Mouse (Mus musculus) MEL (cell line): ENCODE results near the gene Kif28. TPM values are rescaled to one million over a fixed set of nuclear protein-coding genes. Genes with fewer than 3 reads are reported as not detected.

Experiments
- DNase-seq: peaks from one replicate; pipeline ENCODE4 v3.0.0; 2011; ENCODE audit warnings: low read depth, low spot score
- H3K27ac ChIP-seq: 2 replicates; pipeline ENCODE4 v1.5.1; 2012; ENCODE audit warnings: low read depth, mild to moderate bottlenecking, control low read depth, low read length, moderate library complexity; ENCODE audit not compliant: control insufficient read depth
- H3K27me3 ChIP-seq, 2 experiments: fragments of 150-350 bp in 1 of 2; sonication (generic) in 1 of 2; 2 replicates each; pipeline ENCODE4 v1.6.1; 2012; ENCODE audit warnings: low read length in 2 of 2, mild to moderate bottlenecking in 2 of 2, improper control_type of control experiment in 1 of 2, moderate library complexity in 1 of 2; ENCODE audit not compliant: insufficient read depth in 2 of 2, control insufficient read depth in 1 of 2
- H3K36me3 ChIP-seq, 2 experiments: 2 replicates each; pipeline ENCODE4 v1.6.1; 2012 to 2014; ENCODE audit warnings: low read length in 2 of 2, improper control_type of control experiment in 1 of 2, inconsistent platforms in 1 of 2, mild to moderate bottlenecking in 1 of 2; ENCODE audit not compliant: insufficient read depth in 2 of 2, control insufficient read depth in 1 of 2
- H3K4me1 ChIP-seq, 2 experiments: fragments of 150-350 bp in 1 of 2; sonication (generic) in 1 of 2; 2 replicates each; pipeline ENCODE4 v1.6.1; 2012; ENCODE audit warnings: low read length in 2 of 2, improper control_type of control experiment in 1 of 2, mild to moderate bottlenecking in 1 of 2; ENCODE audit not compliant: insufficient read depth in 2 of 2, control insufficient read depth in 1 of 2
- H3K4me3 ChIP-seq, 2 experiments: fragments of 150-350 bp in 1 of 2; sonication (generic) in 1 of 2; 2 replicates each; pipeline ENCODE4 v1.5.1; 2012; ENCODE audit warnings: low read depth in 2 of 2, low read length in 2 of 2, mild to moderate bottlenecking in 2 of 2, moderate library complexity in 2 of 2, control low read depth in 1 of 2, improper control_type of control experiment in 1 of 2; ENCODE audit not compliant: control insufficient read depth in 1 of 2, insufficient read depth in 1 of 2
- H3K79me2 ChIP-seq: 2 replicates; pipeline ENCODE4 v1.6.1; 2012; ENCODE audit warnings: mild to moderate bottlenecking, low read length, moderate library complexity; ENCODE audit not compliant: control insufficient read depth, poor library complexity, insufficient read depth
- H3K9ac ChIP-seq: 2 replicates; pipeline ENCODE4 v1.6.1; 2012; ENCODE audit warnings: low read depth, mild to moderate bottlenecking, control low read depth, low read length, moderate library complexity; ENCODE audit not compliant: control insufficient read depth, poor library complexity, severe bottlenecking
- H3K9me3 ChIP-seq: fragments of 150-350 bp; sonication (generic); replicated peaks from 2 replicates; pipeline ENCODE4 v1.6.1; 2012; ENCODE audit warnings: mild to moderate bottlenecking, low read length, improper control_type of control experiment, moderate library complexity; ENCODE audit not compliant: insufficient read depth
- CHD1 ChIP-seq: IDR thresholded peaks from 2 replicates; pipeline ENCODE4 v1.6.1; 2012; ENCODE audit warnings: low read depth, mild to moderate bottlenecking, inconsistent platforms, low read length, improper control_type of control experiment
- CHD2 ChIP-seq: IDR thresholded peaks from 2 replicates; pipeline ENCODE4 v1.6.1; 2011; ENCODE audit warnings: low read length, improper control_type of control experiment
- CTCF ChIP-seq, 3 experiments: IDR thresholded peaks in 2 of 3; conservative IDR thresholded peaks in 1 of 3; 2 replicates each; pipeline ENCODE4 v1.5.1; 2011 to 2012; ENCODE audit warnings: low read length in 3 of 3, low read depth in 2 of 3, mild to moderate bottlenecking in 2 of 3, improper control_type of control experiment in 1 of 3, inconsistent platforms in 1 of 3, mixed read lengths in 1 of 3, moderate library complexity in 1 of 3; ENCODE audit not compliant: control insufficient read depth in 1 of 3, insufficient read depth in 1 of 3, poor library complexity in 1 of 3, severe bottlenecking in 1 of 3
- E2F4 ChIP-seq: IDR thresholded peaks from 2 replicates; pipeline ENCODE4 v1.6.1; 2011; ENCODE audit warnings: low read depth, low read length, improper control_type of control experiment, borderline replicate concordance
- ELF1 ChIP-seq: IDR thresholded peaks from 2 replicates; pipeline ENCODE4 v1.6.1; 2014; ENCODE audit warnings: low read depth, mild to moderate bottlenecking, inconsistent platforms, low read length, improper control_type of control experiment, moderate library complexity
- EP300 ChIP-seq, 2 experiments: IDR thresholded peaks; 2 replicates each; pipeline ENCODE4 v1.6.1; 2011; ENCODE audit warnings: improper control_type of control experiment in 2 of 2, low read length in 2 of 2, low read depth in 1 of 2, mild to moderate bottlenecking in 1 of 2
- GABPA ChIP-seq: IDR thresholded peaks from 2 replicates; pipeline ENCODE4 v1.6.1; 2012; ENCODE audit warnings: low read depth, mild to moderate bottlenecking, inconsistent platforms, low read length, improper control_type of control experiment, moderate library complexity
- HCFC1 ChIP-seq: IDR thresholded peaks from 2 replicates; pipeline ENCODE4 v1.6.1; 2012; ENCODE audit warnings: low read depth, mild to moderate bottlenecking, inconsistent platforms, low read length, improper control_type of control experiment, moderate library complexity
- MAX ChIP-seq: IDR thresholded peaks from 2 replicates; pipeline ENCODE4 v1.6.1; 2011; ENCODE audit warnings: low read length, improper control_type of control experiment
- MAZ ChIP-seq: IDR thresholded peaks from 2 replicates; pipeline ENCODE4 v1.6.1; 2012; ENCODE audit warnings: low read depth, mild to moderate bottlenecking, inconsistent platforms, low read length, improper control_type of control experiment
- MEF2A ChIP-seq: IDR thresholded peaks from 2 replicates; pipeline ENCODE4 v1.6.1; 2014; ENCODE audit warnings: low read depth, mild to moderate bottlenecking, inconsistent platforms, low read length, improper control_type of control experiment; ENCODE audit not compliant: poor library complexity, insufficient replicate concordance, severe bottlenecking; ENCODE audit errors: extremely low read depth
- MXI1 ChIP-seq: IDR thresholded peaks from 2 replicates; pipeline ENCODE4 v1.6.1; 2011; ENCODE audit warnings: mild to moderate bottlenecking, low read depth, low read length, improper control_type of control experiment
- MYC ChIP-seq: IDR thresholded peaks from 2 replicates; pipeline ENCODE4 v1.6.1; 2011; ENCODE audit warnings: low read depth, mild to moderate bottlenecking, low read length, improper control_type of control experiment, moderate library complexity
- NELFE ChIP-seq: IDR thresholded peaks from 2 replicates; pipeline ENCODE4 v1.6.1; 2011; ENCODE audit warnings: low read depth, low read length, improper control_type of control experiment
- NRF1 ChIP-seq: IDR thresholded peaks from 2 replicates; pipeline ENCODE4 v1.6.1; 2014; ENCODE audit warnings: low read depth, mild to moderate bottlenecking, inconsistent platforms, low read length, improper control_type of control experiment, moderate library complexity; ENCODE audit not compliant: poor library complexity, insufficient read depth, severe bottlenecking
- POLR2A ChIP-seq, 2 experiments: IDR thresholded peaks; 2 replicates each; pipeline ENCODE4 v1.6.1; 2011 to 2012; ENCODE audit warnings: low read length in 2 of 2, mild to moderate bottlenecking in 2 of 2, control low read depth in 1 of 2, improper control_type of control experiment in 1 of 2, low read depth in 1 of 2, moderate library complexity in 1 of 2; ENCODE audit not compliant: control insufficient read depth in 1 of 2, insufficient read depth in 1 of 2, poor library complexity in 1 of 2
- POLR2AphosphoS2 ChIP-seq: IDR thresholded peaks from 2 replicates; pipeline ENCODE4 v1.6.1; 2011; ENCODE audit warnings: low read length, improper control_type of control experiment
- POLR2AphosphoS5 ChIP-seq: IDR thresholded peaks from 2 replicates; pipeline ENCODE4 v1.6.1; 2012; ENCODE audit warnings: low read depth, borderline replicate concordance, mild to moderate bottlenecking, inconsistent platforms, low read length, moderate library complexity, mixed read lengths
- RAD21 ChIP-seq: IDR thresholded peaks from 2 replicates; pipeline ENCODE4 v1.6.1; 2011; ENCODE audit warnings: mild to moderate bottlenecking, low read depth, low read length, improper control_type of control experiment
- RCOR1 ChIP-seq: IDR thresholded peaks from 2 replicates; pipeline ENCODE4 v1.6.1; 2012; ENCODE audit warnings: low read depth, mild to moderate bottlenecking, inconsistent platforms, low read length, improper control_type of control experiment
- SIN3A ChIP-seq: IDR thresholded peaks from 2 replicates; pipeline ENCODE4 v1.6.1; 2012; ENCODE audit warnings: low read length, improper control_type of control experiment, inconsistent platforms
- SMC3 ChIP-seq: IDR thresholded peaks from 2 replicates; pipeline ENCODE4 v1.6.1; 2011; ENCODE audit warnings: low read depth, low read length, improper control_type of control experiment
- TBP ChIP-seq: IDR thresholded peaks from 2 replicates; pipeline ENCODE4 v1.8.0; 2011; ENCODE audit warnings: low read depth, low read length, improper control_type of control experiment
- TCF12 ChIP-seq: IDR thresholded peaks from 2 replicates; pipeline ENCODE4 v1.6.1; 2014; ENCODE audit warnings: low read depth, mild to moderate bottlenecking, inconsistent platforms, low read length, improper control_type of control experiment, moderate library complexity
- UBTF ChIP-seq: IDR thresholded peaks from 2 replicates; pipeline ENCODE4 v1.6.1; 2012; ENCODE audit warnings: low read depth, mild to moderate bottlenecking, inconsistent platforms, low read length, improper control_type of control experiment, moderate library complexity, borderline replicate concordance; ENCODE audit not compliant: insufficient read depth
- USF2 ChIP-seq, 2 experiments: IDR thresholded peaks; 2 replicates each; pipeline ENCODE4 v1.6.1; 2011 to 2012; ENCODE audit warnings: improper control_type of control experiment in 2 of 2, low read length in 2 of 2, borderline replicate concordance in 1 of 2, inconsistent platforms in 1 of 2, low read depth in 1 of 2, mild to moderate bottlenecking in 1 of 2; ENCODE audit not compliant: insufficient read depth in 1 of 2
- ZKSCAN1 ChIP-seq: IDR thresholded peaks from 2 replicates; pipeline ENCODE4 v1.6.1; 2012; ENCODE audit warnings: low read depth, mild to moderate bottlenecking, inconsistent platforms, low read length, improper control_type of control experiment, moderate library complexity
- ZMIZ1 ChIP-seq: IDR thresholded peaks from 2 replicates; pipeline ENCODE4 v1.6.1; 2012; ENCODE audit warnings: low read depth, mild to moderate bottlenecking, inconsistent platforms, low read length, improper control_type of control experiment, moderate library complexity
- polyA plus RNA-seq, 2 experiments: library from polyadenylated mRNA; stranded (reverse) in 1 of 2; unstranded in 1 of 2; fragments of >175 nt in 1 of 2; fragments of >200 nt in 1 of 2; gene quantifications; 2 replicates each; pipeline versions ENCODE4 v1.2.1 to v1.2.4; 2012; ENCODE audit warnings: low replicate concordance in 2 of 2, low read depth in 1 of 2; ENCODE audit not compliant: insufficient read length in 2 of 2, insufficient read depth in 1 of 2, missing spikeins in 1 of 2
- total RNA-seq: library from RNA; depleted of rRNA; stranded (reverse); fragments of 300-350 nt; gene quantifications from 2 replicates; pipeline ENCODE4 v1.2.3, GENCODE M21; 2012

Kif28 gene
- total and polyA plus RNA-seq, 3 experiments = 0.13 to 0.27 TPM; not detected in 1

GRCm38 (mm10) chr1:179668836-179669537 is 76.1 kb downstream of the Kif28 start (continued):
- TF ChIP-seq CHD2 = no peak
- no peak for TF ChIP-seq GABPA
- TF ChIP-seq SMC3 = no peak
- TF ChIP-seq UBTF = no peak
- no peak for TF ChIP-seq MAZ
- TF ChIP-seq ELF1 = no peak
- no peak for TF ChIP-seq ZMIZ1
- TF ChIP-seq TBP = no peak
- TF ChIP-seq USF2 (IDR thresholded peaks at IDR 0.05; ENCODE audit: borderline replicate concordance in 1 of 2, insufficient read depth in 1 of 2, low read depth in 1 of 2, low read length in 2 of 2) = no peak
- no peak for TF ChIP-seq MYC
- TF ChIP-seq RAD21 = peak; percentile 1; the same call in 1 of the 2 replicates
- no peak for TF ChIP-seq MEF2A
- no peak for TF ChIP-seq EP300 (IDR thresholded peaks at IDR 0.05; ENCODE audit: low read depth in 1 of 2, low read length in 2 of 2)
- peak in 1 of 3 experiments; percentile 26; a peak in 2 of 6 replicates for TF ChIP-seq CTCF (IDR thresholded peaks at IDR 0.05 in 2 of 3, conservative IDR thresholded peaks at IDR 0.05 in 1 of 3; ENCODE audit: control insufficient read depth in 1 of 3, insufficient read depth in 1 of 3, low read depth in 2 of 3, low read length in 3 of 3, poor library complexity in 1 of 3, severe bottlenecking in 1 of 3)

- TF ChIP-seq ZKSCAN1 (no peak), MXI1 (peak; percentile 78), HCFC1 (no peak), POLR2AphosphoS5 (no peak), POLR2AphosphoS2 (peak; percentile 27; the same call in 1 of the 2 replicates), RCOR1 (peak; percentile 1; the same call in 1 of the 2 replicates), ZMIZ1 (0 out of 2 replicates have a peak, but pooled peaks have one; percentile 23), EP300 (IDR thresholded peaks at IDR 0.05; ENCODE audit: low read depth in 1 of 2, low read length in 2 of 2) (no peak), MAZ (peak; percentile 15; the same call in 1 of the 2 replicates), E2F4 (no peak), MYC (0 out of 2 replicates have a peak, but pooled peaks have one; percentile 2), TCF12 (0 out of 2 replicates have a peak, but pooled peaks have one; percentile 6), MEF2A (no peak), NRF1 (peak; percentile 75), POLR2A (IDR thresholded peaks at IDR 0.05; ENCODE audit: control insufficient read depth in 1 of 2, insufficient read depth in 1 of 2, low read depth in 1 of 2, low read length in 2 of 2, poor library complexity in 1 of 2) (peak; percentile 58 to 72; a peak in 2 of 4 replicates), CHD1 (no peak), SIN3A (peak; percentile 28), MAX (0 out of 2 replicates have a peak, but pooled peaks have one; percentile 28), NELFE (peak; percentile 66; the same call in 1 of the 2 replicates)
- TF ChIP-seq, all 39 proteins: peak for 12
- Histone ChIP-seq H3K27me3 (no peaks in the 10 kb centered on the region), H3K27ac (peak within 1 kb of the TSS; percentile 15), H3K36me3 (peaks cover 0 to 4% of the 10 kb centered on the region in 2 experiments; a peak in 2 of 4 replicates), H3K79me2 (peaks cover 5% of the 10 kb centered on the region; the same call in 1 of the 2 replicates), H3K9me3 (no peaks in the 10 kb centered on the region), H3K4me3 (peak within 1 kb of the TSS; percentile 74 to 91), H3K9ac (peak within 1 kb of the TSS; percentile 73), H3K4me1 (peaks cover 0 to 6% of the 10 kb centered on the region in 2 experiments; a peak in 3 of 4 replicates)
- peak; percentile 82 for DNase-seq
Observed at GRCm38 (mm10) chr1:179668013-179668805, 76.9 kb downstream of the Kif28 start, which contains the start of gene Sccpdh. Gene Sccpdh, plus strand, starts transcription at chr1:179668210.
